Mouse (Mus musculus): ENCODE data around the gene Spns2. TPM values are rescaled to one million over a fixed set of nuclear protein-coding genes. Genes with fewer than 3 reads are reported as not detected.

Gene Spns2
- 11.9 and 12.4 TPM in 2 replicates for polyA plus RNA-seq (2014; fragmentation: Nextera tagmentation; extraction: Ambion mirVana)

GRCm38 (mm10) chr11:72489881-72490301 is at the start of gene Spns2:
Spns2 (minus strand) TSS chr11:72489904.
- peaks cover 25% of the 10 kb centered on the region for H3K4me1 ChIP-seq (replicated peaks; ENCODE audit: control insufficient read depth, insufficient read depth, low read length)
- H3K9ac ChIP-seq: peak within 1 kb of the TSS; percentile 96
- peak within 1 kb of the TSS; percentile 75 for H3K4me2 ChIP-seq (replicated peaks)
- H3K9me3 ChIP-seq (ENCODE audit: control insufficient read depth, low read length): no peaks in the 10 kb centered on the region
- H3K27ac ChIP-seq: peak within 1 kb of the TSS; percentile 94
- H3K27me3 ChIP-seq (ENCODE audit: control insufficient read depth, insufficient read depth, low read length): no peaks in the 10 kb centered on the region
- H3K4me3 ChIP-seq (replicated peaks; ENCODE audit: low read length): peak within 1 kb of the TSS; percentile 81
- DNase-seq (ENCODE audit: low spot score): peak; percentile 87
- WGBS: under 1% methylated on average over 39 of the region's 42 CpGs
- no peaks in the 10 kb centered on the region for H3K36me3 ChIP-seq (replicated peaks; ENCODE audit: control insufficient read depth, insufficient read depth)
- peak; percentile 92 for ATAC-seq (ENCODE audit: low FRiP score)

GRCm38 (mm10) chr11:72538811-72539210 is 49.1 kb upstream of the Spns2 start:
- Histone ChIP-seq H3K9ac (no peak overlapping the region), H3K4me3 (replicated peaks; ENCODE audit: low read length) (no peak overlapping the region), H3K27ac (no peak overlapping the region), H3K36me3 (replicated peaks; ENCODE audit: control insufficient read depth, insufficient read depth) (no peaks in the 10 kb centered on the region), H3K27me3 (ENCODE audit: control insufficient read depth, insufficient read depth, low read length) (no peaks in the 10 kb centered on the region), H3K9me3 (ENCODE audit: control insufficient read depth, low read length) (no peaks in the 10 kb centered on the region), H3K4me2 (replicated peaks) (no peak overlapping the region), H3K4me1 (replicated peaks; ENCODE audit: control insufficient read depth, insufficient read depth, low read length) (no peaks in the 10 kb centered on the region)
- ATAC-seq (ENCODE audit: low FRiP score): no peak
- WGBS: 93% methylated on average over 7 of the region's 7 CpGs
- no peak for DNase-seq (ENCODE audit: low spot score)

- no peaks in the 10 kb centered on the region for H3K27me3 ChIP-seq (ENCODE audit: control insufficient read depth, insufficient read depth, low read length)
- H3K4me3 ChIP-seq (replicated peaks; ENCODE audit: low read length): no peak overlapping the region
- H3K9ac ChIP-seq: no peak overlapping the region
- no peak overlapping the region for H3K27ac ChIP-seq
- 65% methylated on average over 8 of the region's 8 CpGs for WGBS
- no peaks in the 10 kb centered on the region for H3K9me3 ChIP-seq (ENCODE audit: control insufficient read depth, low read length)
- no peak for DNase-seq (ENCODE audit: low spot score)
- H3K4me2 ChIP-seq (replicated peaks): no peak overlapping the region
- ATAC-seq (ENCODE audit: low FRiP score): no peak
- H3K36me3 ChIP-seq (replicated peaks; ENCODE audit: control insufficient read depth, insufficient read depth): no peaks in the 10 kb centered on the region
- H3K4me1 ChIP-seq (replicated peaks; ENCODE audit: control insufficient read depth, insufficient read depth, low read length): no peaks in the 10 kb centered on the region
Measured at GRCm38 (mm10) chr11:72538037-72538755, 48.5 kb upstream of the Spns2 start.

- no peak overlapping the region for H3K4me2 ChIP-seq (replicated peaks)
- no peak for ATAC-seq (ENCODE audit: low FRiP score)
Measured at GRCm38 (mm10) chr11:72537503-72537902, 47.8 kb upstream of the Spns2 start.

GRCm38 (mm10) chr11:72535519-72535918 is 45.8 kb upstream of the Spns2 start:
- Histone ChIP-seq H3K4me3 (replicated peaks; ENCODE audit: low read length) (no peak overlapping the region), H3K36me3 (replicated peaks; ENCODE audit: control insufficient read depth, insufficient read depth) (no peaks in the 10 kb centered on the region), H3K4me2 (replicated peaks) (no peak overlapping the region), H3K27me3 (ENCODE audit: control insufficient read depth, insufficient read depth, low read length) (no peaks in the 10 kb centered on the region), H3K9me3 (ENCODE audit: control insufficient read depth, low read length) (no peaks in the 10 kb centered on the region), H3K4me1 (replicated peaks; ENCODE audit: control insufficient read depth, insufficient read depth, low read length) (no peaks in the 10 kb centered on the region), H3K27ac (no peak overlapping the region), H3K9ac (no peak overlapping the region)
- DNase-seq (ENCODE audit: low spot score) (no peak), ATAC-seq (ENCODE audit: low FRiP score) (no peak)
- WGBS: 86% methylated on average over 3 of the region's 3 CpGs

More at GRCm38 (mm10) chr11:72537503-72537902, 47.8 kb upstream of the Spns2 start:
- no peak for DNase-seq (ENCODE audit: low spot score)
- H3K9ac ChIP-seq: no peak overlapping the region
- no peaks in the 10 kb centered on the region for H3K9me3 ChIP-seq (ENCODE audit: control insufficient read depth, low read length)
- H3K27ac ChIP-seq: no peak overlapping the region
- WGBS: 93% methylated on average over 2 of the region's 2 CpGs
- no peaks in the 10 kb centered on the region for H3K36me3 ChIP-seq (replicated peaks; ENCODE audit: control insufficient read depth, insufficient read depth)
- no peaks in the 10 kb centered on the region for H3K4me1 ChIP-seq (replicated peaks; ENCODE audit: control insufficient read depth, insufficient read depth, low read length)
- H3K4me3 ChIP-seq (replicated peaks; ENCODE audit: low read length): no peak overlapping the region
- H3K27me3 ChIP-seq (ENCODE audit: control insufficient read depth, insufficient read depth, low read length): no peaks in the 10 kb centered on the region

- Histone ChIP-seq H3K9me3 (ENCODE audit: control insufficient read depth, low read length) (no peaks in the 10 kb centered on the region), H3K36me3 (replicated peaks; ENCODE audit: control insufficient read depth, insufficient read depth) (no peaks in the 10 kb centered on the region), H3K4me1 (replicated peaks; ENCODE audit: control insufficient read depth, insufficient read depth, low read length) (no peaks in the 10 kb centered on the region), H3K4me3 (replicated peaks; ENCODE audit: low read length) (no peak overlapping the region), H3K27ac (no peak overlapping the region), H3K9ac (no peak overlapping the region), H3K4me2 (replicated peaks) (no peak overlapping the region), H3K27me3 (ENCODE audit: control insufficient read depth, insufficient read depth, low read length) (no peaks in the 10 kb centered on the region)
- no peak for ATAC-seq (ENCODE audit: low FRiP score)
- no peak for DNase-seq (ENCODE audit: low spot score)
- WGBS: 84% methylated on average over 3 of the region's 3 CpGs
Measured at GRCm38 (mm10) chr11:72532890-72533289, 43.2 kb upstream of the Spns2 start.

GRCm38 (mm10) chr11:72531632-72532031 is 41.9 kb upstream of the Spns2 start:
- ATAC-seq (ENCODE audit: low FRiP score): no peak
- 93% methylated on average over 1 of the region's 1 CpGs for WGBS
- DNase-seq (ENCODE audit: low spot score): no peak

GRCm38 (mm10) chr11:72531144-72531543 is 41.4 kb upstream of the Spns2 start:
- Histone ChIP-seq H3K4me1 (replicated peaks; ENCODE audit: control insufficient read depth, insufficient read depth, low read length) (no peaks in the 10 kb centered on the region), H3K9me3 (ENCODE audit: control insufficient read depth, low read length) (no peaks in the 10 kb centered on the region), H3K36me3 (replicated peaks; ENCODE audit: control insufficient read depth, insufficient read depth) (no peaks in the 10 kb centered on the region), H3K27ac (no peak overlapping the region), H3K4me2 (replicated peaks) (no peak overlapping the region), H3K9ac (no peak overlapping the region), H3K27me3 (ENCODE audit: control insufficient read depth, insufficient read depth, low read length) (no peaks in the 10 kb centered on the region), H3K4me3 (replicated peaks; ENCODE audit: low read length) (no peak overlapping the region)
- WGBS: 87% methylated on average over 5 of the region's 5 CpGs
- DNase-seq (ENCODE audit: low spot score) (no peak), ATAC-seq (ENCODE audit: low FRiP score) (no peak)

More at GRCm38 (mm10) chr11:72531632-72532031, 41.9 kb upstream of the Spns2 start:
- Histone ChIP-seq H3K27ac (no peak overlapping the region), H3K9me3 (ENCODE audit: control insufficient read depth, low read length) (no peaks in the 10 kb centered on the region), H3K36me3 (replicated peaks; ENCODE audit: control insufficient read depth, insufficient read depth) (no peaks in the 10 kb centered on the region), H3K9ac (no peak overlapping the region), H3K4me3 (replicated peaks; ENCODE audit: low read length) (no peak overlapping the region), H3K4me2 (replicated peaks) (no peak overlapping the region), H3K4me1 (replicated peaks; ENCODE audit: control insufficient read depth, insufficient read depth, low read length) (no peaks in the 10 kb centered on the region), H3K27me3 (ENCODE audit: control insufficient read depth, insufficient read depth, low read length) (no peaks in the 10 kb centered on the region)

- ATAC-seq (ENCODE audit: low FRiP score): no peak
- Histone ChIP-seq H3K27ac (no peak overlapping the region), H3K4me1 (replicated peaks; ENCODE audit: control insufficient read depth, insufficient read depth, low read length) (0 out of 2 replicates have a peak, but pooled peaks cover 3% of the 10 kb centered on the region), H3K36me3 (replicated peaks; ENCODE audit: control insufficient read depth, insufficient read depth) (no peaks in the 10 kb centered on the region), H3K4me3 (replicated peaks; ENCODE audit: low read length) (no peak overlapping the region), H3K27me3 (ENCODE audit: control insufficient read depth, insufficient read depth, low read length) (no peaks in the 10 kb centered on the region), H3K9ac (no peak overlapping the region), H3K9me3 (ENCODE audit: control insufficient read depth, low read length) (no peaks in the 10 kb centered on the region), H3K4me2 (replicated peaks) (no peak overlapping the region)
- no peak for DNase-seq (ENCODE audit: low spot score)
- WGBS: 85% methylated on average over 4 of the region's 4 CpGs
Measured at GRCm38 (mm10) chr11:72526190-72526589, 36.5 kb upstream of the Spns2 start.

Data from hindbrain, embryonic 14.5 days (tissue).